Mouse (Mus musculus) layer of hippocampus, adult 9-11 months (tissue): ENCODE measurements around the gene Tbc1d22a.

Experiments
- DNase-seq: peaks from one replicate; pipeline ENCODE4 v3.0.0; 2022

Tbc1d22a gene

DNA sequence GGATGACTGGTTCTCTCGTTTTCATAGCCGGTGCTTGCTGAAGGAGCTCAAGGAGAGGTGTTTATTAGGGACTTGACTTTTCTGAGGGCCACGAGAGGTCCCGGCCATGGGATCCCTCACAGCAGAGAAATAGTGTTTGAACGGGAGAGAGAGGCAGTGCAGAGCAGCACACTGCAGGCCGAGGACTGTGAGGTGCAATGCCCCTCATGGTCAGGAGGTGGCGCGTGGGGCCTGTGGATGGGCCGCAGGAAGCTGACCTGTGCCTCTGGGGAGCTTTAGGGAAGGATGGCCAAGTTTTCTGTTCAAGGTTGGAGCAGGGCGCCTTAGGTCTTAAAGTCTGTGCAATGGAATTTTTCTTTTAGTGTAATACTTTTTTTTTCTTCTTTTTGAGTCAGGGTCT lies 25.5 kb downstream of the Tbc1d22a start:
- DNase-seq: no peak

- DNase-seq: peak; percentile 74
These were observed 29.4 kb downstream of the Tbc1d22a start for GRCm38 (mm10) chr15:86243708-86244107.

GRCm38 (mm10) chr15:86244380-86244779 lies 30.1 kb downstream of the Tbc1d22a start:
- DNase-seq: no peak

GRCm38 (mm10) chr15:86250269-86250668 lies 36.0 kb downstream of the Tbc1d22a start:
- DNase-seq: peak; percentile 69

DNA sequence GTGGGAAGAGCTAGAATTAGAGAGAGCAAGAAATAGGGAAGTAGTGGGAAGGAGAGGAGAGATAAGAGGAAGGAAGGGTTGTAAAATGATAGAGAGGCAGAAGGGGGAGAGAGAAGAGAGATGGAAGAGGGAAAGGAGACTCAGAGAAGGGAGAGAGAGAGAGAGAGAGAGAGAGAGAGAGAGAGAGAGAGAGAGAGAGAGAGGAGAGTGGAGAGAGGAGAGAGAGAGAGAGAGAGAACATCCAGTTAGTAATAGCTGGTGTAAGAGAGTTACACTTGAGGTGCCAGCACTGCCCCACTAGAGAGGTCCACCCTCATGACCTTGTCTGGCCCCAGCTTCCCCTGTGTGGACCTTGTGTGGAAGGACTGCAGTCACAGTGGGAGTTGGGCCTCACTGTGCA lies 37.9 kb downstream of the Tbc1d22a start:
- DNase-seq: no peak

DNA sequence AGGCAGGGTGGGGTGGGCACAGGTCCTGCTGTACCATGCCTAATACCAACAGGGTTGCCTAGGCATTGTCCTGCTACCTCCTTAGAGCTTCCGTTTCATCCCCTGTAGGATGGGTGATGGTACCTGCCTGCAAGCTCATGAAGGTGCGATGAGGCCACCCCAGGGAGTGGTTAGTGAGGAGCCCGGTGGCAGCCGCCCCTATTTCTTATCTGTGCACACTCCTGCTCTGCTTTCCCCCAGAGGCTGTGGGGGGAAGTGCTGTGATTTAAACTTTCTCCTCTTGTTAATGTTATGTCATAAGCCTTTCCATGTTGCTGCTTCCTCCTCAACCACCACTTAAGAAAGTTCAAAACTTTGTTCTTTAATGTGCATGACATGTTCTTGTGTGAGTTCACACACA lies 38.4 kb downstream of the Tbc1d22a start:
- no peak for DNase-seq

DNA sequence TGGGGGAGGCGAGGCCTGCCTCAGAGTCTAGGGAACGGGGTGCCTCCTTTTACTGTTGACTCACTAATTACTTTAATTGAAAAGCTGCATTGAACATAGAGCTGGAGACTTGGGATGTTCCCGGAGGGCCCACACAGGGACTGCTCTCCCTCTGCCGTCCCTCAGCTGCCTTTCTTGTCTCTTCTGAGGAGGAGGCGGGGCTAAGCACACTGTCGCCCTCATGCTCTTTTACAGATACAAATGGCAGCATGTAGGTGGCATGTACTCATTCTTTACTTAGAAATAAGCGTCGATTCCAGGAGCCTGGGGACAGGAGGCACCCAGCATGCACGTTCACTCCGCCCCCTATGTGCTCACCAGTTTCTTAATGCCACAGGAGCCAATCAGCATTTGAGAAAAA lies 39.2 kb downstream of the Tbc1d22a start:
- peak; percentile 75 for DNase-seq

GRCm38 (mm10) chr15:86256201-86256600 lies 41.9 kb downstream of the Tbc1d22a start:
- no peak for DNase-seq

DNA sequence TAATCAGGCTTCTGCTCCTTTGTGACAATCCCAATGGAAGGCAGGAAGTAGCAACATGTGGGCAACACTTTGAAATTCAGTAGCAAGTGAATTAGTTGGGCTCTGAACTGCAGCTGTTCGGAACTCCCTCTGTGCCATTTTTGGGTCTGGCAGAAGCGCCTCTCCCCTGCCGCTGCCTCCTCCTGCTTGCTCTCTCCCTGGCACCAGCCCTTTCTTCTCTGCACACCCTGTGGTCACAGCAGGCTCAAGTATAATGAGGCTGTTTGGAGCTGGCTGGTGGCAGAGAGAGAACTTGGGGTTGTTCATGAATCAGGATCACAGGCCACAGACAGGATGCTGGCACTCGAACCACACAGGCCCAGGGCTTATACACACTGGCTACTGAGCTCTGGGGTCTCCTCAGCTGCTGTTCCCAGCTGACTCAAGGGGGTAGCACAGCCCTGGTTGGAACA lies 42.5 kb downstream of the Tbc1d22a start:
- DNase-seq: peak; percentile 48

GRCm38 (mm10) chr15:86257916-86258685 lies 43.8 kb downstream of the Tbc1d22a start:
- no peak for DNase-seq

DNA sequence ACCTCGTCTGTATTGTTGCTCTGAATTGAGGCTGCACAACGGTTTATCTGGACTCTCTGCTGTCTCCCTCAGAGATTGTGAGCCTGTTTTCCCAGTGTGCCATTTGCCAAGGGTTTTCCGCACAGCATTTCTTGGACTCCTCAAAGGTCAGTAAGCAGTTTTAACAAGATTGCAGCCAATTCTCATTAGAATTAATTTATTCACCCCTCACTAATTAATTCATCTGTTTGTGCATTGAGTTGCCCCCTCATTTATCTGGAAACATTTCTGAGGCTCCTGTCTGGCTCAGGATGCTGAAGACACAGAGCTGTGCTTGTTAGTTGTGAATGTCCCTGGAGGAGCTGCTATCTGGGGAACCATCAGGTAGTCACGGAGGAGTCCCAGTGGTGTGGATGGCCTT lies 45.0 kb downstream of the Tbc1d22a start:
- no peak for DNase-seq

DNA sequence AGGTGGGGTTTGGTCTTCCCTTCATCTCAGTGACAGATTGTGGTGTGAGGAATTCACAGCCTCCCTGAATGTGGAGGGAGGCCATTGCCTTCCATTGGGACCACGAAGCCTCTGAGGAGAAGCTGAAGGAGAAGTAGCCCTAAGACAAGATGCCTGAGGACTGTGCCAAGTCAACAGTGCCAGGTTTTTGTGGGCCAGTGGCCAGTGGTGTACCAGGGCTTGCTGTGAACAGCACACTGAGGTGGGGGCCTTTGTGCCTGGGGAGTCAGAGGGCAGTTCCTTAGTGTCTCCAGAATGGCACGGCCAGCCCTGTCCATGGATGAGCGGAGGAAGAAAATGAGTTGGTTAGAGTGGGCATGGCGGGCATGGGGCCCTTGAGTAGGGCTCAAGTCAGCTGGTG lies 45.9 kb downstream of the Tbc1d22a start:
- DNase-seq: no peak

- no peak for DNase-seq
These were observed 50.1 kb downstream of the Tbc1d22a start for GRCm38 (mm10) chr15:86264389-86264788.

DNA sequence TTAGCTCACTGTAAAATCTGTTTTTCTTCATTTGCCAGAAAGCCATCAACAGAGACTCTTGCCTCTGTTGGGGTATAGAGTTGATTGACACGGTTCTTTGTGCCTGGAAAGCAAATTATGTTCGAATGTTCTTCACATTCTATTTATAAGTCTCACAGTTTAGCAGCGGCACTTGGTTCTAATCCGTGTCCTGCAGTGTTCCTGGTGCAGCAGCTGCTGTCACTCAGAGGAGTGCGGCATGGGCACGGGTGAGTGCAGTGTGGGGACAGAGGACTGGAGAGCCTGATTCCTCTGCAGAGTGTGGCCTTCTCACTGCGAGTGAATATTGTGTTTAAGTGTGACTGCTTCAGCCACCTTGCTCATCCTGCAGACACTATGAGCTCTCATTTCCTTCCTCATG lies 50.5 kb downstream of the Tbc1d22a start:
- no peak for DNase-seq

DNA sequence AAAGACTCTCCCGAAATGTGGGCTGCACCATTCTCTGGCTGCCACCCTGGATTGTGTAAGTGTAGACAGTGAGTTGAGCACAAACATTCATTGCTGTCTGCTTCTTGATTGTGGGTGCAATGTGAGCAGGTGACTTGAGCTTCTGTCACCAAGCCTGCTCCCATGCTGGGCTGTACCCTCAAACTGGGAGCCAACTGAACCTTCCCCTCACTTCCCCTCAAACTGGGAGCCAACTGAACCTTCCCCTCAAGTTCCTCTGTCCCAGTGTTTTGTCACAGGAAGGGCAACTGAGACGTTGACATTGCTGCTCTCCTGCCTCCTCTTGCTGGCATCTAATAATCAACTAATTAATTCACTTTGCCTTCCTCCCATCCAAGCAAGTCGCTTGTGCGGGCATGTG lies 52.7 kb downstream of the Tbc1d22a start:
- no peak for DNase-seq

DNA sequence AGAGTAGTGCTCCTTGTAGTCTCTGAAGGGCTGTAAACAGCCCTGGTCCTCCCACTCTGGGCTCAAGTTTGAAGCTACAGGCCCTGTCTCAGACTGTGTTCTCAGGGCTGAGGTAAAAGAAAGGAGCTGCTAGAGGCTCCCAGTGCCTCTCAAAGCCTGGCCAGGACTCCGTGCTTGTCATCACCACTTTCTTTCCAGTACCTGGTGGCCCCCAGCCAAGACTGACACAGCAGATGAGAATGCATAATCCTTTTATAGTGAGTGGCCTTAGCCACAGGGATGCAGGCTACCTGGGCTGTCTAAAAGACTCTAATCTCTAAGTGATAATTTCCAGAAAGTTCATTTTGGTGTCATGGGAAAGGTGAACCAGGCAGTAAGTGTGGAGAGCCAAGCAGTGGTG lies 54.3 kb downstream of the Tbc1d22a start:
- no peak for DNase-seq

- no peak for DNase-seq
These were observed 61.5 kb downstream of the Tbc1d22a start for GRCm38 (mm10) chr15:86275754-86276153.

DNA sequence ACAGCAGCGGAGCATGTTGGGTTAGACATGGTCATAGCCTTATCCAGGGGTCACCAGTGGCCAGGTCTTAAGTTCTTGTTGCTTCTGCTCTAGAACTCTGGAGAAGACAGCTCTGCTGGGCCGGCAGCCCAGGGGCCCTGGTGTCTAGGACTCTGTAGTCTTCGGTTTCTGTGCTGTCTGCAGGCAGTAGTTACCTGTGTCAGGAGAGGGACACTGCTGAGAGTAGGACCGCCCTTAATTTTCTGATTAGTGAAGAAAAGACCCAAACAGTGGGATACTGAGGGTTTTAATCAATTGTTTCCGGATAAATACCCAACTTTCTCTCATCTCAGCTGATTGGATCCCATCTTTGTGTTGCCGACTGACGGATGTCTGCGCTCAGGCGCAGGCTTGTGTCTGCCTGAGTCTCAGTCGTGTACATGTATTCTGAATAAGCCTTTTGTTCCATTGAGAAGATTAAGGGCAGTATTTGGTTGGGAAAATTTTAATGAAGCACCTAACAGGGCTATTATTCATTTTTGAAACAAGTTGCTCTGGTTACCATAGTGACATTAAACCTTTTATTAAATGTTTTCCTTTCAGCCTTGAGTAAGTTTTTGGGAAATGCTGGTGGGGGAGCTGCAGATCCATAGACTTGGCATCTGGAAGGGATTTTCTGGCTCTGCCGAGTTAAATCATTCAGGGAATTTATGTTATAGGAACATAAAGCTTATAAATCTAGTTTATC lies 62.4 kb downstream of the Tbc1d22a start:
- DNase-seq: no peak

DNA sequence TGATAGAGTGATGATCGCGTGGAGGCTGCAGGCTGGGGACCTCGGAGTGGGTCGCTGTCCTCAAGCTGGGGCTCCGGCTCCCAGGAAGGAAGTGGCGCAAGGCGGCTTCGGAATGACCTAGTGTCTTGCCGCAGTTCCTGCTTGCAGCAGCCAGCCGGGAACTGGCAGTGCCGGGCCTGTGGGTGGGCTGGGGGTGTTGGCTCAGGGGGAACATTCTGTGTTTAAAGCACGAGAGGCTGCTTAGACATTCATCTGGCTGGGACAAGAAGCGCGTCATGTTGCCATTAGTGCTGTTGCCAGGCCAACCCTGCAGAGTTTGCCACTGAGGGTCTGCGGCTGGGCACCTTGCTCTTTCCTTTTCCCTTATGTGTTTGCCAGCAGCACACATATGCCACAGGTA lies 63.2 kb downstream of the Tbc1d22a start:
- peak; percentile 88 for DNase-seq

DNA sequence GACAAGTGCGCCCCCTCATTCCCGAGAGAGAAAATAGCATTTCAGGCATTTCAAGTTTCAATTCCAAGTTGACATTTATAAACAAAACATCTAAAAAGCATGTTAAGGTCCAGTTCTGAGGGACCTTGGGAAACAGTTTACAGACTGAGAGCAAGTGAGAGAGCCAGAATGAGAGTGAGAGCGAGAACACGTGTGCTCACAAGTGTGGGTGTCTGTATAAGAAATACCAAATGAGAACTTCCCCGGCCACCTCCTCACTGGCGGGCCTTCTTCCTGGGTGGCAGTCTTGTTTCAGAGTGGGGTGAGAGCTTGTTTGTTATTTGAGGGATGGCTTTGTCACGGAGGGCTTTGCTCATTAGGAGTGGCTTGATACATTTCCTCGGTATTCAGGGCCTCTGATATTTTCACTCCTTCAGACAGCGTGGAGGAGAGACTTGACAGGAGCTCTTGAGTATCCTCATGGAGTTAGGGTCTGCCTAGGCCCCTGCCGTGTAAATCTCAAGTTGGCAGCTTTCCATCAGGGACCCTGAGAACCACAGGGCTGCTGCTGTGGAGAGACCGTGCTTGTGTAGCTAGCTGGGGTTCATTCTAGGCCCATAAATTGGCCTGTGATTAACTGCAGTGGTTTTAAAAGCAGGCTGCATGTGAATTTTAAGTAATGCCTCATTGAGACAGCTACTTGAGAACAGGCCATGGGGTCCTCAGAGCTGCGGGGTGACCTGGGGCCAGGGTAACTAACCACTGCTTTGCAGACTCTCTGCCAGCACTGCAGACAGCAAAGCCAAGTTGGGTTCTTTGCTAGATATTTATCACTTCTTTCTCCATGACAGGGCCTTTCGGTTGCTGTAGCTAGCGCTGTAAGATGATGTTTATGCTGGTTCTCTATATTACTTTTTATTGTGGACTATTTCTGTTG lies 65.1 kb downstream of the Tbc1d22a start:
- DNase-seq: peak; percentile 60

GRCm38 (mm10) chr15:86280137-86280536 lies 65.9 kb downstream of the Tbc1d22a start:
- no peak for DNase-seq

DNA sequence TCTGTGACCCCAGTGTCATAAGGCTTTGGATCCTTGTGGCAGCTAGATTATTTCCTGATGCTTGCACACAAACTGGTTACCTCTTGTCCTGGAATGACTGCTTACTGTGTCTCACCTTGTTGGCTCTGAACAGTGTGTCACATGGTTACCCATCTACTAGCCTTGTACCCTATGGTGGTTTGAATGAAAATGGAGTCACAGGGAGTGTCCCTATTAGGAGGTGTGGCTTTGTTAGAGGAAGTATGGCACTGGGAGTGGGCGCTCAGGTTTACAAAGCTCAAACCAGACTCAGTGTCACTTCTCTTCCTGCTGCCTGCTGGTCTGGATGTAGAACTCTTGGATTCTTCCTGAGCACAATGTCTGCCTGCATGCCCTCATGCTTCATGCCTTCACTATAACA lies 69.0 kb downstream of the Tbc1d22a start:
- no peak for DNase-seq

- no peak for DNase-seq
These were observed 71.0 kb downstream of the Tbc1d22a start for GRCm38 (mm10) chr15:86285296-86285695.
